Mouse (Mus musculus): Measurements from ENCODE around the gene Hoxd13.
A peak's percentile ranks its signal among the peaks of the same experiment; 100 is the strongest.

Gene Hoxd13

DNA sequence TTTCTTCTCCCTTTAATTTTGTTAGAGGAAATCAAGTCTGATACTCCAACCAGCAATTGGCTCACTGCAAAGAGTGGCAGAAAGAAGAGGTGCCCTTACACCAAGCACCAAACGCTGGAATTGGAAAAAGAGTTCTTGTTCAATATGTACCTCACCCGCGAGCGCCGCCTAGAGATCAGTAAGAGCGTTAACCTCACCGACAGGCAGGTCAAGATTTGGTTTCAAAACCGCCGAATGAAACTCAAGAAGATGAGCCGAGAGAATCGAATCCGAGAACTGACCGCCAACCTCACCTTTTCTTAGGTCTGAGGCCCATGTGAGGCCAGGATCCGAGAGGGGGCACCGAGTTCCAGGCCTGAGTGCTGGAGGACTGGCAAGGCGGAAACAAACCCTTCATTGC, 26.0 kb downstream of the Hoxd13 start:
- no peak for DNase-seq (ENCODE audit: low spot score in 2 of 2)

DNA sequence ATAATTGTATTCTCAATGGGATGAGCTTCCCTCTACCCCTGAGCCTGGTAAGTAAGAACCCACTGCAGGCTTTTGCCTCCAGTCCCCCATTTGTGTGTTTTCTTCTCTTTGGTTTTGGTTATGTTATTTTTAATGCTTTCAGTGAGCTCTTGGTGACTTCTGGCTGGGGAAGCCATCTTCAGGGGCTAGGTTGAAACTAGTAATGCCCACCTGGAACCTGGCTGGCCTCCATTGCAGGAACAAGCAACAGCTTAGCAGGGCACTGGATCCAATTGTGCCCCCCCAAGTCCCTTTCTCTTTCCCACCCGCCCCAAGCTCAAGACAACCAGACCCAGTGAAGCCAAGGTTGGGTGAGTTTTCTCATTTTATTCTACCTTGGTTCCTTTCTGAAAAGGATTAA, 27.3 kb downstream of the Hoxd13 start:
- DNase-seq (ENCODE audit: low spot score in 2 of 2), result no peak

GRCm38 (mm10) chr2:74695813-74696430, 27.8 kb downstream of the Hoxd13 start:
- DNase-seq (ENCODE audit: low spot score in 2 of 2), result no peak

GRCm38 (mm10) chr2:74696442-74697335, 28.6 kb downstream of the Hoxd13 start:
- no peak for DNase-seq (ENCODE audit: low spot score in 2 of 2)

- no peak for DNase-seq (ENCODE audit: low spot score in 2 of 2)
Observed at GRCm38 (mm10) chr2:74697567-74698121, 29.5 kb downstream of the Hoxd13 start, which contains the start of gene Hoxd9. Gene Hoxd9 (plus strand): TSS chr2:74697727.

DNA sequence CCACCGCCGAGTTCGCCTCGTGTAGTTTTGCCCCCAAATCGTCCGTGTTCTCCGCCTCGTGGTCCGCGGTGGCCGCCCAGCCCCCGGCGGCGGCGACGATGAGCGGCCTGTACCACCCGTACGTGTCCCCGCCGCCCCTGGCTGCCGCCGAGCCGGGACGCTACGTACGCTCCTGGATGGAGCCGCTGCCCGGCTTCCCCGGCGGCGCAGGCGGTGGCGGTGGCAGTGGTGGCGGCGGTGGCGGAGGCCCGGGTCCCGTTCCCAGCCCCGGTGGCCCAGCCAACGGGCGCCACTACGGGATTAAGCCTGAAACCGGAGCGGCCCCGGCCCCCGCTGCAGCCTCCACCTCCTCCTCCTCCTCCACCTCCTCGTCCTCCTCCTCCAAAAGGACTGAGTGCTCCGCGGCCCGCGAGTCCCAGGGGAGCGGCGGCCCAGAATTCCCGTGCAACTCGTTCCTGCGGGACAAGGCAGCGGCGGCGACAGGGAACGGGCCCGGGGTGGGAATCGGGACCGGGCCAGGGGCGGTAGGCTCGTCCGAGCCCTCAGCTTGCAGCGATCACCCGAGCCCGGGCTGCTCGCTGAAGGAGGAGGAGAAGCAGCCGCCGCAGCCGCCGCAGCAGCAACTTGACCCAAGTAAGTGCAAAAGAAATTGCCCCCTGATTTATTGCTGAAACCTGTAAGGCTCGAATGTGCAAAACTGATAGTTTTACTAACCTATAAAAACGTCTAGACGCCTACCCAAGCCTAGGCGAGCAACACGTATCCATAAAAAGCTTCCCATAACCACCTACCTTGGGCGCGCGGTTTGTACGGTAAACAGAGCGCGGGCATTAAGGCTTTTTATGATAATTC, 30.3 kb downstream of the Hoxd13 start:
- no peak for DNase-seq (ENCODE audit: low spot score in 2 of 2)

DNA sequence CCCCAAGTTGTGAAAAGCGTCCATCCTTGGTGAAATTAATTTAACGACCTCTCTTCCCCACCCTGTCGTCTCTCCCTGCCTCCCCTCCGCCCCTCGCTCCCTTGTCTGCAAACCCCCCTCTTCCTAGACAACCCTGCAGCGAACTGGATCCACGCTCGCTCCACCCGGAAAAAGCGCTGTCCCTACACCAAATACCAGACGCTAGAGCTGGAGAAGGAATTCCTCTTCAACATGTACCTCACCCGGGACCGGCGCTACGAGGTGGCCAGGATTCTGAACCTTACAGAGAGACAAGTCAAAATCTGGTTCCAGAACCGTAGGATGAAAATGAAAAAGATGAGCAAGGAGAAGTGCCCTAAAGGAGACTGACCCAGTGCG, 30.9 kb downstream of the Hoxd13 start:
- DNase-seq (ENCODE audit: low spot score in 2 of 2), result no peak

- no peak for DNase-seq (ENCODE audit: low spot score in 2 of 2)
Observed at GRCm38 (mm10) chr2:74699664-74700545, 31.8 kb downstream of the Hoxd13 start.

DNA sequence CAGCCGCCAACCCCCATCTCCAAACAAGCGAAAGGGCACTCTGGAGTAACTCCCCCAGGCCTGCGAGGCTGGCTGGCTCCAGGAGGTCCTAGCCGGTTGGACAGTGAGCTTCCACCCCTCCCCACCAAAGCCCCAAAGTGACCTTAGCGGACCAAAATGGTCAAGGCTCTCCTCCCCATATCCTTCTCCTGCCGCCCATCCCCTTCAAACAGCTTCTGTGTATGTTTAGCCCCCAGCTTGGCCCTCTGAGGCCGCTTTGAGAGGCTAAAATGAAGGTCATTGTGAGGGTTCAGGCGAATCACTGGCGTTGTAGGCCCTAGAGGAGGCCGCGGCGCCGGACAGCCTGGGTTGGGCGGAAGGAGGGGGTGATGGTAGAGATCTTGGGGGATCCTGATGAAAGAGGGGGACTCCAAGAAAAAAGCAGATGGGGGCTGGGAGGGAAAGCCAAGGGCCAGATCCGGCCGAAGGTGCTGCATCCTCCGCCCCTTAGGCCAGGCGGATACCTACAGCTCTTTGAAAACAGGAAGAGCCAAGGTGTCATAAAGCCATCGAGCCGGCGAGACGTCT, 32.5 kb downstream of the Hoxd13 start:
- no peak for DNase-seq (ENCODE audit: low spot score in 2 of 2)

DNA sequence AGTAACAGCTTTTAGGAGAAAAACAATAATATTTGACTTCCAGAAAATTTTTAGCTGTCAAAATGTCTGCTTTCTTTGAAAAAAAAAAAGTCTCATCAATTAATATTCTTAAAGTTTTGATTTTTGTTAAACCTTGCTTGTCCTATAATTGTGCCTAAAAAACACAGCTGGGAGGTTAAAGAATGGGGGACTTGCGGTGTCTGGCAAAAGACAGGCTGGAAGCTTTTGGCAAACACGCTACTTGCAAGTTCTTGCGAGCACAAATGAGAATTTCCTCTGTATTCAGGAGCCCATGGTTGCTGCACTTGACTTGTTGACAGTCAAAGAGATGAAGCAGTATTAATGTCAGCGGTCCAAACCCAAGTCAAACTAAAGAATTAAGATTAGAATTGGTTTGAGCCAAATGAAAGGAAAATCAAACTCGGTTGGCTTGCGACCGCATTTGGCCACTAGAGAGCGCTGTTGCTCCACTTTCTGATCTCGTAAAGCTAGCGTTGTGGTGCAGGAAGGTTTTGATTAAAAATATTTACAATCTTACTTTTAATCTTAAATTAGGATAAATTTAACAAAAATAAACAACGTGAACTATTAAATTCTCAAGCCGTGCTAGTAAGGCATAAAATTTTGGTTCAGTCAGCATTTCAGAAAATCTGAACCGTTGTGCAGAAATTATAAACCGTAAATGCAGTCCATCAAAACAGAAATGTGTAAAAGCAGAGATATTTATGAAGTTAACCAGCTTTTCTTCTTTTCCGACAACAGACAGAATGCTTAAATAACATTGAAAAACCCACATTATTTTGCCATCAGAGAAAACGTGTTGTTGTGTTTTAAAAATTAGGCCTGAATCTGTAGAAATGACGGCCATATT, 34.1 kb downstream of the Hoxd13 start:
- peak; percentile 24 to 51 for DNase-seq (ENCODE audit: low spot score in 2 of 2)

- DNase-seq (ENCODE audit: low spot score in 2 of 2), result no peak
Observed at GRCm38 (mm10) chr2:74702820-74703219, 34.7 kb downstream of the Hoxd13 start.

GRCm38 (mm10) chr2:74703317-74703716, 35.2 kb downstream of the Hoxd13 start:
- DNase-seq (ENCODE audit: low spot score in 2 of 2), result no peak

GRCm38 (mm10) chr2:74703720-74704392, 35.7 kb downstream of the Hoxd13 start:
- DNase-seq (ENCODE audit: low spot score in 2 of 2), result no peak

GRCm38 (mm10) chr2:74704393-74704998, 36.4 kb downstream of the Hoxd13 start, which contains the start of gene Hoxd8:
Gene Hoxd8 (plus strand): TSS chr2:74704615.
- DNase-seq (ENCODE audit: low spot score in 2 of 2), result no peak

DNA sequence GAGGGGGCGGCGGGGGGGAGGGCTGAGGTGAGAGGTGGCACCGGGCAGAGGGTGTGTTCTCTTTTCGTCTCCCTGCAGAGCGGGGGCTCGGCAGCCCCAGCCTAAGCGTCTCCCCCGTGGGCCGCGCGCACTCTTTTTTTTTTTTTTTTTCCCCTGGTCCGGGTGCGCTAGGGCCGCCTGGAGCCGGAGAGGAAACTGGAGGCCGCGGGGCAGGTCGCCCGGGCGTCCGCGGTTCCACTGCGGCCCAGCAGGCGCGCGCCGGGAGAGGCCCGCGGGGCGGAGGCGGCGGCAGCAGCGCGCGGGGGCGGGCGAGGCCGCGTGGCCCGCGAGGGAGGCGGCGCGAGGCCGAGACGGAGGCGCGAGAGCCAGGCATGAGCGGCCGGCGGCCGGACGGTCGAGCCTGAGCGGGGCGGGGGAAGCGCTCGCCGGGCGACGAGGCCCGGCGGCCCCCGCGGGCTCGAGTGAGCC, 36.9 kb downstream of the Hoxd13 start:
- DNase-seq (ENCODE audit: low spot score in 2 of 2), result no peak

GRCm38 (mm10) chr2:74705467-74706089, 37.5 kb downstream of the Hoxd13 start:
- DNase-seq (ENCODE audit: low spot score in 2 of 2), result no peak

GRCm38 (mm10) chr2:74706393-74706960, 38.4 kb downstream of the Hoxd13 start:
- no peak for DNase-seq (ENCODE audit: low spot score in 2 of 2)

DNA sequence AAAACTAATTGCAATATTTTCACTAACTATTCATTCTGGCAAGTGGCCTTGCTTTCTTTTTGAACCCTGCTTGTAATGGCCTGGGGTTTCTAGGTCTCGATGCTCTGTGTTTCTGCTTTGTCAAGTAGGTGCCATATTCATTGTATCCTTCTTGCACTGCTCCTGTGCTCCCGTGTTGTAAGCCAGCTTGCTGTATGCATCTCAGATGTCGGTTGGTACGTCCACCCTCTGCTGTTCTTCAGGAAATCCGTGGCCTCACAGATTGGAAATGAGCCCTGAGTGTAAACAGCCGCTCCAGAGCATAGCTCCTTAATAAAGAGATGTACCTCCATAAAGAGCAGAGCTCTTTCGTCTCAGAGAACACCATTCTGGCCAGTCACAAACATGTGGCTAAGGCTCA, 39.5 kb downstream of the Hoxd13 start:
- no peak for DNase-seq (ENCODE audit: low spot score in 2 of 2)
